Mouse (Mus musculus): ENCODE results near the gene D130043K22Rik.

The D130043K22Rik gene

GRCm38 (mm10) chr13:24844983-24845955, at the start of gene D130043K22Rik:
TSS of gene D130043K22Rik (plus strand) at chr13:24845135.
- DNase-seq (ENCODE audit: low read depth, low spot score), result no peak

GRCm38 (mm10) chr13:24798686-24799085, 46.2 kb upstream of the D130043K22Rik start:
- no peak for DNase-seq (ENCODE audit: low read depth, low spot score)

- no peak for DNase-seq (ENCODE audit: low read depth, low spot score)
Observed at GRCm38 (mm10) chr13:24799378-24799777, 45.6 kb upstream of the D130043K22Rik start.

- peak; percentile 56 for DNase-seq (ENCODE audit: low read depth, low spot score)
Observed at GRCm38 (mm10) chr13:24799925-24800673, 44.8 kb upstream of the D130043K22Rik start.

DNA sequence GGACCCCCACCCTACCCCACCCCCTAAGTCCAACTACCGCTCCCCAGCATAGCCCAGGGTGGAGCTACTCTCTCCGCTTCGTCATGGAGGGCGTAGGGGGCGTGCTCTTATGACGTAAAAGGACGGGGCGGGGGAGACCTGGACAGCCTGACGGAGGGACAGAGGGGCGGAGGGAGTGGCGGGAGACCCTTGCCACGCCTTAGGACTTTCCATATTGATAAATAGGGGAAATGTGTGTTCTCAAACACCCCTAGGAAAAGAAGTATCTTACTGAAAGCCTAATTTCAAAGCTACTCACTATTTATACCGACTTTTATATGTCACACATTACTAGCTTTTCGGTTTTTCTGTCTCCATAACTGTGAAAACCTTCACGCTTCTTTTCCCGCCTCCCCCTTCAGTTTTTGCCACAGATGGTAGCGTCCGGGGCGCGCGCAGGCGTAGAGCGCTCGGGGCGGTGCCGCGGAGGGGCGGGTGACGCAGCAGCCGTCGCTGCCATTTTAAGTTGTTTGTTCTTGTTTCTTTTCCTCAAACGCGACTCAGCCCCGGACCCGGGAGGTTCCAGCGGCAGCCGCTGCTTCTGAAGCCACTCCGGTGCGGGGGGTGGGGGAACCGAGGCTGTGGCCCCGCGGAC, 44.1 kb upstream of the D130043K22Rik start:
- peak; percentile 99 for DNase-seq (ENCODE audit: low read depth, low spot score)

GRCm38 (mm10) chr13:24801308-24801921, 43.5 kb upstream of the D130043K22Rik start, which contains the start of gene BC005537:
TSS of gene BC005537 (plus strand) at chr13:24801657.
- no peak for DNase-seq (ENCODE audit: low read depth, low spot score)

DNA sequence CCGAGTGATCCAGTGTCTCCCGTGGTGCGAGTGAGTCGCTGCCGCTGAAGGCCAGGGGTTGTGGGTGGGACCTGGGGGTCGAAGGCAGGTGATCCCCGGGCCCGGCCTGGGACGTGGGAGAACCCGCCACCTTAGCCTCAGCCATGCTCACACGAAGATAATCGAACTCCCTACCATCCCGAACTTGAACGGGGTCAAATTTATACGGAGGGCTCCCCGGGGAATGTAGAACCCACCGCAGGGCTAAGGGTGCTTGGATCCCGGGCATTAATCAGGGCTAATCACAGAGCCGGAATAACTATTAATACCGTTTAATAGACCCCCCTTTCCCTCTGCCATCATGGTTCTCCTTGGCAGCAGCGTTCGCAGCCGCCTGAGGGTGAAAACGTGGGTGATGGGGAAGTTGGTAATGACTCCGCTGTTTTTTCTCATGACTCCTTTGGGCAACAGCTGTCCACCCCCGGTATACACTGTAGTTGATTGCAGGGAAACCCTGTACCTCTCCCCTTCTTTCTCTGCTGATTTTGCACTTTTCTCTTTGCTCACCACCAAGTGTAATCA, 42.7 kb upstream of the D130043K22Rik start:
- DNase-seq (ENCODE audit: low read depth, low spot score), result no peak

DNA sequence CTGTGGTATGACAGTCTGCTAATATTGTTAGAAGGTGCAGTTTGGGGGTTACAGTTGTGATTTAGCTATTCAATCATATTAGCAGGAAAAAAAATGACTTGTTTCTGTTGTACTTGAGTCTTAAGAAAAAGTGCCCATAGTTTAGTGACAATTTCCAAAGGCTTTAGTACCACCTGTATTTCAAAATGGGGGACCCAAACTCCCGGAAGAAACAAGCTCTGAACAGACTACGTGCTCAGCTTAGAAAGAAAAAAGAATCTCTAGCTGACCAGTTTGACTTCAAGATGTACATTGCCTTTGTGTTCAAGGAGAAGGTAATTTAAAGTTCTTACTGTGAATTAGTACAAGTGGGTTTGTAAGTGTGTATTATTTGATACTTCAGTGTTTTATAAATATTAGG, 41.7 kb upstream of the D130043K22Rik start:
- DNase-seq (ENCODE audit: low read depth, low spot score), result no peak

DNA sequence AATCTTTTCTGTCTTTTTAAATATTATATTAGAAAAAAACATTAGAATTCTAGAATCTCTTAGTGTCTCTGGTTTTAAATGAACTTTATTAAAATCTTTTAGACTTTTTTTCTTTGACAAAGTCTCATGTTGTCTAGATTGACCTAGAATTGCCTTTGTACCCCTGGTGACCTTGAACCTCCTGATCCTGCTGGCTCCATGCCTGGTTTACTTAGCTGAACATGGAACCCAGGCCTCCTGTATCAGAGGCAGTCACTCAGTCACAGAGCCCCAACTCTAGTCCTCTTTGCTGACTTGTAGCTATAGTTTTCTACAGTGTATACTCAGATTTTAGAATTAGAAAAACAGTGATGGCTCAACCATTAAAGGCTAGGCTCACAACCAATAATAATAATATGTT, 38.9 kb upstream of the D130043K22Rik start:
- DNase-seq (ENCODE audit: low read depth, low spot score), result no peak

- no peak for DNase-seq (ENCODE audit: low read depth, low spot score)
Observed at GRCm38 (mm10) chr13:24812521-24812920, 32.4 kb upstream of the D130043K22Rik start.

GRCm38 (mm10) chr13:24814616-24815015, 30.3 kb upstream of the D130043K22Rik start:
- DNase-seq (ENCODE audit: low read depth, low spot score), result no peak

DNA sequence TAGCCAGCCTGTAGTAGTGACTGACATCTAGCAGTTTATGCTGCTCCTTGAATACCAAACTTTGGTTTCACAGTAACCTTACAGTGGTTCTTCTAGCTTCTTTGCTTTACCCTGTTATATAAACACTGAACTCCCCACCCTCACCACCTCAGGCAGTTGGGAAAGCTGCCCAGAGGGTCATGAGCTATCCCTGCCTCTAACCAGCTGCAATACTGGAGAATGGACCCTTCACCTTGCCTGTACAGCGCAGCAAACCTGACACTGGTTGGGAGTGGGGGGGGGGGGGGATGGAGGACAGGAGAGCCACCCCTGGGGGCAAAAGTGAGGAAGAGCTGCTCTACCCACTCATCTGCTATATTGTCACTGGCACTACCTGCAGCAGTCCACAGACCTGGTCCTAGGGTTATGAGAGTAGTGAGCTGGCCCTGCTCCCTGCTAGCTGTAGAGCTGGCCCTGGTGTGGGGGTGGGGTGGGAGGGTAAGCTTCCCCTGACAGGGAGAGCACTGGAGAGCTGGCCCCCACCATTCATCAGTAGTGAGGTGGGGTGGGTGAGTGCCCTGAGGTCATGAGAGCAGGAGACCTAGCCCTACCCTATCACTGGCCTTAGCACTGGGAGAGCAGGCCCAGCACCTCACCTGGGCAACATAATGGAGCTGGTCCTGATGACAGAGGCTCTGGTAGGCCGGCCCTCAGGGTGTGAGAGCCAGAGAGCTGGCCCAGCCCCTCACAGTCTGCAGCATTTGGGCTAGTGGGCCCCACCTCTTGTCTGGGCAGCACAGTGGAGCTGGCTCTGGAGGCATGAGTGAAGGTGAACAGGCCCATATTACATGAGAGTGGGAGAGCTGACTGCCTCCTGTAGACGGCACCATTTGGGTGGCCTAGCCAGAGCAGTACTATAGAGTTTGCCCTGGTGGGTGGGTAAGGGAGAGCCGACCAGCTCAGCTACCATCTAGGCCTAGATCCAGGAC, 28.5 kb upstream of the D130043K22Rik start:
- no peak for DNase-seq (ENCODE audit: low read depth, low spot score)

DNA sequence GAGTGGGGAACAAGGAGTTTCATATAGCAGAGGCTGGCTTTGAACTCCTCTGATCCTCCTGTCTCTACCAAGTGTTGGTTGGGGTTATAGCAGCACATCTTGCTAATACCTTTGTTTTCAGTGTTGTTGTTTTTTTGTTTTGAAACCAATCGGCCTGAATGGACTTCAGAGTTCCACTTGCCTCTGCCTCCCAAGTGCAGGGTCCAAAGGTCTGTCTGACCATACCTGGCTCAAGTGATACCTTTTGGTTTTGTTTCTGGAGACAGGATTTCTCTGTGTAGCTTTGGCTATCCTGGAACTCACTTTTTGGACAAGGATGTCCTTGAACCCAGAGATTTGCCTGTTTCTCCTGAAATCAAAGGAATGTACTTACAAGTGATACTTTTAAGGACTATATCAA, 25.0 kb upstream of the D130043K22Rik start:
- no peak for DNase-seq (ENCODE audit: low read depth, low spot score)

DNA sequence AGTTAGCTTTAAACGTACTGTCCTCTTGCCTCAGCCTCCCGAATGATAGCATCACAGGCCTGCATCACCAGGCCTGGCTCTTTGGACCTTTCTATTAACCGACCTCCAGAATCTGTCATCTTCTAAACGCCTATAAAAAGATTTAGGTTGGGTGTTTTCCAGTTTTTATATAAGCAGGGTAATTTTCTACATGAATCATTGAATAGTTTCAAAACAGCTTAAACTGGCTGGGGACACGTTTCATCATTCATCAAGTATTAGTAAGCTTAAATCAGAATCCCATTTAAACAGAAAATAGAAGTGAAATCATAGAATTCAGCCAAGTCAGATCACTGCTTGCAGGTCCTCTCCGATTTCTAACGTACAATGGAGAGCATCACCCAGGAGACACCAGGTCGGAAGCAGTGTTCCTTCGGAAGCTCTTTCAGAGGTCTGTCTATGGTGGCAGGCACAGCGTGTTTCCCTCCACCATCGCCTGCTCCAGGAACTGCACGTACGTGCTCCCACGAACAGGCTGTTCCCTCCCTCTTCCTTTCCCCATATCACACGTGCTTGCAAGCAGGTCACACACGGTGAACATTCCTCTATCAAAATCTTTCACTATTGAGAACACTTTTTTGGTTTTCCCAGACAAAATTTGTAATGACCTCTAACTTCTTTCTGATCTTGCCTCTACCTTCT, 22.1 kb upstream of the D130043K22Rik start:
- DNase-seq (ENCODE audit: low read depth, low spot score), result no peak

DNA sequence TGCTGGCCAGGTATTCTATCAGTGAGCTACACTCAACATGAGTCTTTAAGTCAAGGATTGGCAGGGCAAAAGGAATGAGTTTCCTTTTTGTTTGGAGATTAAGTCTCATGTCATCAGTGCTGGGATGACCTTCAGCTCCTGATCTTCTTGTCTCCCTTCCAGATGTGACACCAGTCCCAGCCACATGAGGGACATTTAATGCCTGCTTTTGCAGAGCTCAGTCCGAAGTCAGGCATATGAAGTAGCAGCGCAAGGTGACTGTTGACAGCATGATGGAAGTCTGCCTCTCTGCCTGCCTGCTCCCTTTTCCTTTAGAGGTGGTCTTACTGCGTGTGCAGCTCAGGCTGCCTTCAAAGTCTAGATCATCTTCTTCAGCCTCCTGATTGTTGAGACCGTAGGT, 20.3 kb upstream of the D130043K22Rik start:
- DNase-seq (ENCODE audit: low read depth, low spot score), result peak; percentile 56

DNA sequence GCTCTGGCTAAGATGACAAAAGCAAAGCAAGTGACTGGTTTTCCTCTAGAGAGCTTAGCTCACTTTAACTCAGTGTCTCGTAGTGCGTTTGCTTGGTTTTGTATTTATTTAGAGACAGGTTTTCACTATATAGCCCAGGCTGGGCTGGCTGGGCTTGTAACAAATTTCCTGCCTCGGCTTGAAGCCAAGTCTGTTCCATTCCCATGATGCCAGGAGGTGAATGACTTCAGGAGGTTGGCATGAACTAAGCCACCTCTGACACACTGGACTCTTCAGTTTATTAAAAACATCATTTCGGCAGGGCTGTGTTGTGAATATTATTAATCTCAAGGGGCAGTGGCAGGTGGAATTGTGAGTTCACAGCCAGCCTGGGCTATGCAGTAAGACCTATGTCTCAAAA, 19.3 kb upstream of the D130043K22Rik start:
- no peak for DNase-seq (ENCODE audit: low read depth, low spot score)

GRCm38 (mm10) chr13:24826116-24826515, 18.8 kb upstream of the D130043K22Rik start:
- no peak for DNase-seq (ENCODE audit: low read depth, low spot score)

DNA sequence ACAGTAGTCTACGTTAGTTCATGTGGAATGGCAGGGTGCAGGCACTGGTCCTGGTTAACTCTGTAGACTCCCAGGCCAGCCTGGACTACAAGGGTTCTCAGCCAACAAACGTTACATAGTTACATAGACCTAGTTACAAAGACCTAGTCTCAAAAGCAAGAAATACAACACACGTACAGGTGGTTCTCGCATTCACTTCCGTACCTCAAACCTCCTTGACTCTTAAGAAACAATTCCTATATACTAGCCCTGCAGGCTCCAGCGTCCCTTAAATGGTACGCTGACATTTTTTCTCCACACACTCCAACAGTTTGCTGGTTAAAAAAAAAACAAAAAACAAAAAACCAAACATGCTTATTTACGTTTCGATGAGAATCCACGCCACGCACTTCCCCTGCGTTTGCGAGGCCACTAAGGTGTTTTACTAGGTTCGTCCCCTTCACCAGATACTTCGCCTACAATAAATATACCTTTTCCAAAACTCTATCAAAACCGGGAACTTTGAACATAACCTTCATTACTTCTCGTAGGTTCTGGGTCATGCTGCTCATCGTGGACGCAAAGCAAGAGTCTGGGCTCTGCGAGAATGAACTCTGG, 14.1 kb upstream of the D130043K22Rik start:
- no peak for DNase-seq (ENCODE audit: low read depth, low spot score)

Measured in skeletal muscle tissue, adult 2 months (tissue).